20 mouse cellular contexts compared by ENCODE assay signal in genomic region chr19:11533888-11534445, GRCm38 (mm10). TPM values are rescaled to one million over a fixed set of nuclear protein-coding genes. Genes with fewer than 3 reads are reported as not detected.
DNase-seq lines count a peak whose midpoint lies in the region.
"Had no signal": no experiment of that assay in that cellular context is flagged by ENCODE, and none has a peak within 500 bp of the region (broad histone marks: within the 10 kb centered on the region; RNA-seq: fewer than 3 reads in every experiment).

No protein-coding gene starts in this region.

- DNase-seq in heart, adult 18-20 months, result peak; percentile 79 to 82
- DNase-seq in heart, embryonic 10.5 days (ENCODE audit: low spot score), result no peak
- DNase-seq in urinary bladder, postnatal 36 days (ENCODE audit: low spot score in 2 of 2), result peak; percentile 33 to 42
- no peak for DNase-seq in urinary bladder, postnatal 10 days (ENCODE audit: low spot score)
- peak; percentile 57 to 58 for DNase-seq in heart, postnatal 36 days
- DNase-seq in skeletal muscle tissue, adult 2 months (ENCODE audit: low read depth, low spot score), result peak; percentile 40
- DNase-seq in thymus, postnatal 25 days, result no peak
- no peak for DNase-seq in adrenal gland, postnatal 4 days (ENCODE audit: low spot score in 2 of 2)
- DNase-seq: cerebellum, adult 8-10 months; embryo, embryonic 11 days; kidney, adult 8-10 months; left cerebral cortex, postnatal 4 days had no signal

- H3K27ac ChIP-seq in heart, embryonic 10.5 days, result no peak overlapping the region
- H3K27ac ChIP-seq: heart, embryonic 13.5 days; hindbrain, embryonic 15.5 days; liver, embryonic 14.5 days; neural tube, embryonic 12.5 days; stomach, embryonic 15.5 days had no signal

- H3K36me3 ChIP-seq in heart, embryonic 10.5 days, result no peaks in the 10 kb centered on the region
- H3K36me3 ChIP-seq: heart, embryonic 13.5 days; hindbrain, embryonic 15.5 days; neural tube, embryonic 12.5 days; stomach, embryonic 15.5 days had no signal

- no peaks in the 10 kb centered on the region for H3K9me3 ChIP-seq in heart, embryonic 10.5 days
- H3K9me3 ChIP-seq: heart, embryonic 13.5 days; hindbrain, embryonic 15.5 days; neural tube, embryonic 12.5 days; stomach, embryonic 15.5 days had no signal

- no peaks in the 10 kb centered on the region for H3K27me3 ChIP-seq in heart, embryonic 10.5 days (ENCODE audit: insufficient read depth, poor library complexity, severe bottlenecking)
- H3K27me3 ChIP-seq: CH12.LX; heart, embryonic 13.5 days; hindbrain, embryonic 15.5 days; neural tube, embryonic 12.5 days; stomach, embryonic 15.5 days had no signal

- intact Hi-C loops in heart, postnatal 36 days (cut with DNase I), result no loop called here

- 57% methylated on average over 2 of the region's 2 CpGs for WGBS in heart, embryonic 10.5 days

- no peak overlapping the region for H3K4me3 ChIP-seq in heart, embryonic 10.5 days
- H3K4me3 ChIP-seq: heart, embryonic 13.5 days; hindbrain, embryonic 15.5 days; neural tube, embryonic 12.5 days; stomach, embryonic 15.5 days had no signal

- H3K4me1 ChIP-seq in heart, embryonic 10.5 days, result peaks cover 3% of the 10 kb centered on the region; the same call in 1 of the 2 replicates
- H3K4me1 ChIP-seq: heart, embryonic 13.5 days; hindbrain, embryonic 15.5 days; neural tube, embryonic 12.5 days had no signal

RNA-seq across cellular contexts. Expression of gene Ms4a4d, which starts 2.6 kb away (rescaled TPM):
- 1 to 10 TPM; 5.4 to 6.7 TPM for total RNA-seq in heart, adult 18-20 months (2021)
- 1.0 and 1.1 TPM in 2 replicates for polyA plus RNA-seq in heart, embryonic 10.5 days (2016; fragmentation: Nextera tagmentation; extraction: Ambion mirVana)
- total RNA-seq in heart, postnatal 36 days (2021), result 1 to 10 TPM; 8.0 to 9.5 TPM
- total RNA-seq in adrenal gland, postnatal 4 days (2021), result under 1 TPM; 0.39 to 0.68 TPM
- total RNA-seq: CH12.LX; left cerebral cortex, postnatal 4 days had no signal
- polyA plus RNA-seq: forebrain, embryonic 16.5 days; hindbrain, embryonic 15.5 days; midbrain, embryonic 16.5 days; neural tube, embryonic 12.5 days had no signal

RNA-seq across cellular contexts. Expression of gene Ms4a6b, which starts 17.7 kb away (rescaled TPM):
- total RNA-seq in heart, adult 18-20 months (2021), result 1 to 10 TPM; 7.0 to 9.7 TPM
- 0.18 and 0.72 TPM in 2 replicates for polyA plus RNA-seq in heart, embryonic 10.5 days (2016; fragmentation: Nextera tagmentation; extraction: Ambion mirVana)
- total RNA-seq in heart, postnatal 36 days (2021), result 1 to 10 TPM; 4.4 to 9.1 TPM
- total RNA-seq in adrenal gland, postnatal 4 days (2021), result 1 to 10 TPM; 4.4 to 5.5 TPM

RNA-seq across cellular contexts. Expression of gene Gm8369, which starts 48.2 kb away (rescaled TPM):
- under 1 TPM in 1 of 2 experiments, not detected in 1; 0.82 TPM for total RNA-seq in heart, adult 18-20 months (2021)
- polyA plus RNA-seq in heart, embryonic 10.5 days (2016; fragmentation: Nextera tagmentation; extraction: Ambion mirVana), result not detected in 2 replicates
- total RNA-seq in heart, postnatal 36 days (2021), result 1 to 10 TPM in 1 of 2 experiments, not detected in 1; 1.1 TPM
- total RNA-seq in adrenal gland, postnatal 4 days (2021), result not detected
- polyA plus RNA-seq: forebrain, embryonic 16.5 days; heart, embryonic 13.5 days; hindbrain, embryonic 15.5 days; midbrain, embryonic 16.5 days; neural tube, embryonic 12.5 days; stomach, embryonic 15.5 days had no signal

Comparison
In these comparisons a context has a peak if more than half of its experiments do, and no peak if none do; other contexts are left out.
1. DNase-seq: peak in heart, adult 18-20 months (2 of 2), urinary bladder, postnatal 36 days (2 of 2), heart, postnatal 36 days (2 of 2) and skeletal muscle tissue, adult 2 months (single experiment); none in heart, embryonic 10.5 days (single experiment), urinary bladder, postnatal 10 days (single experiment), thymus, postnatal 25 days (single experiment) and adrenal gland, postnatal 4 days (0 of 2).